Mouse (Mus musculus): ENCODE measurements around the gene Rpl3. TPM values are rescaled to one million over a fixed set of nuclear protein-coding genes. Genes with fewer than 3 reads are reported as not detected.
A peak's percentile ranks its signal among the peaks of the same experiment; 100 is the strongest.

The Rpl3 gene
- 539 and 552 TPM in 2 replicates for polyA plus RNA-seq (2015; fragmentation: Nextera tagmentation; extraction: Ambion mirVana)

GRCm38 (mm10) chr15:80091121-80091955 lies at the start of gene Rpl3, which contains the start of gene Syngr1:
Gene Rpl3 (minus strand): TSS chr15:80091868.
Gene Syngr1 (plus strand): TSS chr15:80091334.
- peaks cover 18% of the 10 kb centered on the region for H3K27me3 ChIP-seq
- H3K4me2 ChIP-seq = peak within 1 kb of the TSS; percentile 99
- H3K4me3 ChIP-seq (replicated peaks) = peak within 1 kb of the TSS; percentile 77
- H3K27ac ChIP-seq (replicated peaks) = peak within 1 kb of the TSS; percentile 71
- peak within 1 kb of the TSS; percentile 77 for H3K9ac ChIP-seq
- H3K36me3 ChIP-seq (replicated peaks) = no peaks in the 10 kb centered on the region
- WGBS (ENCODE audit: insufficient replicate concordance) = 2% methylated on average over 83 of the region's 86 CpGs
- no peaks in the 10 kb centered on the region for H3K9me3 ChIP-seq (replicated peaks)
- H3K4me1 ChIP-seq (replicated peaks) = peaks cover 84% of the 10 kb centered on the region
- ATAC-seq (ENCODE audit: insufficient read depth) = peak; percentile 54

GRCm38 (mm10) chr15:80140878-80141277 lies 49.2 kb upstream of the Rpl3 start:
- 0 out of 2 replicates have a peak, but pooled peaks cover 4% of the 10 kb centered on the region for H3K9me3 ChIP-seq (replicated peaks)
- WGBS (ENCODE audit: insufficient replicate concordance) = 91% methylated on average over 3 of the region's 3 CpGs
- no peak overlapping the region for H3K27ac ChIP-seq (replicated peaks)
- ATAC-seq (ENCODE audit: insufficient read depth) = no peak
- H3K4me2 ChIP-seq = no peak overlapping the region
- H3K36me3 ChIP-seq (replicated peaks) = peaks cover 78% of the 10 kb centered on the region
- H3K4me1 ChIP-seq (replicated peaks) = peaks cover 42% of the 10 kb centered on the region
- no peaks in the 10 kb centered on the region for H3K27me3 ChIP-seq
- no peak overlapping the region for H3K4me3 ChIP-seq (replicated peaks)
- no peak overlapping the region for H3K9ac ChIP-seq

- H3K9ac ChIP-seq = no peak overlapping the region
- WGBS (ENCODE audit: insufficient replicate concordance) = 81% methylated on average over 2 of the region's 2 CpGs
- peaks cover 46% of the 10 kb centered on the region for H3K4me1 ChIP-seq (replicated peaks)
- no peaks in the 10 kb centered on the region for H3K27me3 ChIP-seq
- H3K4me2 ChIP-seq = no peak overlapping the region
- H3K27ac ChIP-seq (replicated peaks) = no peak overlapping the region
- 0 out of 2 replicates have a peak, but pooled peaks cover 4% of the 10 kb centered on the region for H3K9me3 ChIP-seq (replicated peaks)
- no peak overlapping the region for H3K4me3 ChIP-seq (replicated peaks)
- ATAC-seq (ENCODE audit: insufficient read depth) = no peak
- peaks cover 78% of the 10 kb centered on the region for H3K36me3 ChIP-seq (replicated peaks)
These were observed 48.6 kb upstream of the Rpl3 start for GRCm38 (mm10) chr15:80140302-80140701.

GRCm38 (mm10) chr15:80137945-80138791 lies 46.5 kb upstream of the Rpl3 start:
- Histone ChIP-seq H3K4me1 (replicated peaks) (peaks cover 57% of the 10 kb centered on the region), H3K9me3 (replicated peaks) (0 out of 2 replicates have a peak, but pooled peaks cover 4% of the 10 kb centered on the region), H3K27ac (replicated peaks) (peak overlapping the region; percentile 30; the same call in 1 of the 2 replicates), H3K9ac (no peak overlapping the region), H3K4me2 (no peak overlapping the region), H3K36me3 (replicated peaks) (peaks cover 58% of the 10 kb centered on the region), H3K4me3 (replicated peaks) (no peak overlapping the region), H3K27me3 (no peaks in the 10 kb centered on the region)
- no peak for ATAC-seq (ENCODE audit: insufficient read depth)
- WGBS (ENCODE audit: insufficient replicate concordance) = 72% methylated on average over 17 of the region's 17 CpGs

GRCm38 (mm10) chr15:80136645-80137044 lies 45.0 kb upstream of the Rpl3 start:
- 70% methylated on average over 3 of the region's 3 CpGs for WGBS (ENCODE audit: insufficient replicate concordance)
- no peaks in the 10 kb centered on the region for H3K9me3 ChIP-seq (replicated peaks)
- H3K27me3 ChIP-seq = no peaks in the 10 kb centered on the region
- no peak overlapping the region for H3K9ac ChIP-seq
- peaks cover 69% of the 10 kb centered on the region for H3K4me1 ChIP-seq (replicated peaks)
- no peak for ATAC-seq (ENCODE audit: insufficient read depth)
- no peak overlapping the region for H3K4me2 ChIP-seq
- H3K4me3 ChIP-seq (replicated peaks) = no peak overlapping the region
- H3K27ac ChIP-seq (replicated peaks) = no peak overlapping the region
- peaks cover 43% of the 10 kb centered on the region for H3K36me3 ChIP-seq (replicated peaks)

GRCm38 (mm10) chr15:80135499-80135898 lies 43.8 kb upstream of the Rpl3 start:
- WGBS (ENCODE audit: insufficient replicate concordance) = 75% methylated on average over 2 of the region's 2 CpGs
- Histone ChIP-seq H3K27me3 (no peaks in the 10 kb centered on the region), H3K9ac (0 out of 2 replicates have a peak overlapping the region, but pooled peaks have one; percentile 90), H3K27ac (replicated peaks) (peak overlapping the region; percentile 98; the same call in 1 of the 2 replicates), H3K4me1 (replicated peaks) (peaks cover 80% of the 10 kb centered on the region), H3K36me3 (replicated peaks) (peaks cover 32% of the 10 kb centered on the region), H3K9me3 (replicated peaks) (no peaks in the 10 kb centered on the region), H3K4me3 (replicated peaks) (no peak overlapping the region), H3K4me2 (peak overlapping the region; percentile 81; the same call in 1 of the 2 replicates)
- no peak for ATAC-seq (ENCODE audit: insufficient read depth)

GRCm38 (mm10) chr15:80134450-80134847 lies 42.8 kb upstream of the Rpl3 start:
- Histone ChIP-seq H3K4me1 (replicated peaks) (peaks cover 88% of the 10 kb centered on the region), H3K36me3 (replicated peaks) (peaks cover 23% of the 10 kb centered on the region), H3K27me3 (no peaks in the 10 kb centered on the region), H3K9me3 (replicated peaks) (no peaks in the 10 kb centered on the region), H3K4me2 (peak overlapping the region; percentile 81), H3K27ac (replicated peaks) (peak overlapping the region; percentile 98), H3K9ac (peak overlapping the region; percentile 90), H3K4me3 (replicated peaks) (peak overlapping the region; percentile 85)
- 31% methylated on average over 9 of the region's 9 CpGs for WGBS (ENCODE audit: insufficient replicate concordance)
- ATAC-seq (ENCODE audit: insufficient read depth) = no peak

- under 1% methylated on average over 14 of the region's 14 CpGs for WGBS (ENCODE audit: insufficient replicate concordance)
- peak overlapping the region; percentile 90 for H3K9ac ChIP-seq
- peaks cover 23% of the 10 kb centered on the region for H3K36me3 ChIP-seq (replicated peaks)
- peak overlapping the region; percentile 81 for H3K4me2 ChIP-seq
- H3K27me3 ChIP-seq = no peaks in the 10 kb centered on the region
- ATAC-seq (ENCODE audit: insufficient read depth) = peak; percentile 35
- peaks cover 88% of the 10 kb centered on the region for H3K4me1 ChIP-seq (replicated peaks)
- H3K4me3 ChIP-seq (replicated peaks) = peak overlapping the region; percentile 85
- peak overlapping the region; percentile 98 for H3K27ac ChIP-seq (replicated peaks)
- no peaks in the 10 kb centered on the region for H3K9me3 ChIP-seq (replicated peaks)
These were observed 42.2 kb upstream of the Rpl3 start for GRCm38 (mm10) chr15:80133682-80134449.

GRCm38 (mm10) chr15:80132993-80133586 lies 41.4 kb upstream of the Rpl3 start, which contains the start of gene Tab1:
Gene Tab1 (plus strand): TSS chr15:80133127.
- peaks cover 87% of the 10 kb centered on the region for H3K4me1 ChIP-seq (replicated peaks)
- under 1% methylated on average over 59 of the region's 59 CpGs for WGBS (ENCODE audit: insufficient replicate concordance)
- H3K4me2 ChIP-seq = peak within 1 kb of the TSS; percentile 81

GRCm38 (mm10) chr15:80132452-80132851 lies 40.8 kb upstream of the Rpl3 start:
- Histone ChIP-seq H3K36me3 (replicated peaks) (peaks cover 16% of the 10 kb centered on the region), H3K9me3 (replicated peaks) (no peaks in the 10 kb centered on the region), H3K27ac (replicated peaks) (peak overlapping the region; percentile 98), H3K27me3 (no peaks in the 10 kb centered on the region), H3K4me2 (peak overlapping the region; percentile 81), H3K4me3 (replicated peaks) (peak overlapping the region; percentile 85), H3K4me1 (replicated peaks) (peaks cover 85% of the 10 kb centered on the region), H3K9ac (peak overlapping the region; percentile 90)
- no peak for ATAC-seq (ENCODE audit: insufficient read depth)
- 68% methylated on average over 9 of the region's 9 CpGs for WGBS (ENCODE audit: insufficient replicate concordance)

More at GRCm38 (mm10) chr15:80132993-80133586, 41.4 kb upstream of the Rpl3 start, which contains the start of gene Tab1:
- Histone ChIP-seq H3K4me3 (replicated peaks) (peak within 1 kb of the TSS; percentile 85), H3K9me3 (replicated peaks) (no peaks in the 10 kb centered on the region), H3K36me3 (replicated peaks) (peaks cover 19% of the 10 kb centered on the region), H3K27ac (replicated peaks) (peak within 1 kb of the TSS; percentile 98), H3K27me3 (no peaks in the 10 kb centered on the region), H3K9ac (peak within 1 kb of the TSS; percentile 90)
- peak; percentile 78 for ATAC-seq (ENCODE audit: insufficient read depth)

Data from liver, embryonic 15.5 days (tissue).